Mouse (Mus musculus): ENCODE measurements around the gene Ssbp3.

DNA sequence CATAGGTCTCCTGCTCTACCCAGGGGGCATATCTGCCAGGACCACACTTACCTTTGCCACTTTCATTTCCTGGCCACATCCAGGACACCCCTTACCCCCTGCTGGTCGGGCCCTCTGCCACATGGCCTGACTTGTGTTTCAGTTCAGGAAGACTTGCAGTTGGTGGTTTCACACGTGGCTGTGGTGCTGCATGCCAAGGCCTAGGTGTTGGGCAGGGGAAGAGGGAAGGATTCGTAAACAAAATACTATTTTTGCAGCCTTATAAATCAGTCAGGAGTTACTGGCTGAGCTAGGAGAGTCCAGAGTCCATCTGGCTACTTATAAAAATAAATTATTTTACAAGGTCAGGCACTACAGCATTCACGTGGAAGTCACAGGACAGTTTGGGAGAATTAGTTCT, 95.7 kb downstream of the Ssbp3 start:
- no peak for TF ChIP-seq CTCF (IDR thresholded peaks at IDR 0.05; ENCODE audit: extremely low read depth, insufficient read depth, low read length)
- TF ChIP-seq POLR2A (IDR thresholded peaks at IDR 0.05; ENCODE audit: extremely low read depth, insufficient read depth, low read length): no peak

Data from cortical plate, adult 2 months (tissue).